9 mouse cellular contexts compared by ENCODE assay signal in the genomic region with DNA sequence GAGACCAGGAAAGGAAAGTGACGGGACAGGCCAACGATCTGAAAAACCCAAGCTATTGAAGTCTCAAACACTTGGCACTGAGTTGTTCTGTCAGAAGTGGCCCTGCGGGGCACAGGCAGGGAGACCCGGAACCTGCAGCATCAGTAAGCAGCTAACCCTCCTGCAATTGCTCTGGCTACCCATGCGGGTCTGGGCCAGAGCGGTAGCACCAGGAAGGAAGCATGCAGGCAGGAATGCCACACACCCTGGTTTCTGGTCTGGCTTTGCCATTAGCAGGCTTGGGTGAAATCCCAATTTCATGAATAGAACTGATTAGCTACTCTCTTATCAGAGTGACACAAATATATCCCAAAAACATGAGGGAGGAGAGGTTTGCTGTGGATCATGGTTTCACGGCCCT. TPM values are rescaled to one million over a fixed set of nuclear protein-coding genes. Genes with fewer than 3 reads are reported as not detected.
DNase-seq lines count a peak whose midpoint lies in the region; ATAC-seq and TF ChIP-seq lines count a peak whose summit lies in the region.
"Had no signal": no experiment of that assay in that cellular context is flagged by ENCODE, and none has a peak within 500 bp of the region (broad histone marks: within the 10 kb centered on the region; RNA-seq: fewer than 3 reads in every experiment).

No protein-coding gene starts in this region.

- 0 out of 2 replicates have a peak, but pooled peaks cover 4% of the 10 kb centered on the region for H3K4me1 ChIP-seq in lung, embryonic 16.5 days (replicated peaks; ENCODE audit: control insufficient read depth, insufficient read depth, low read length)
- H3K4me1 ChIP-seq in lung, postnatal 0 days (ENCODE audit: insufficient read depth, low read depth, low read length), result no peaks in the 10 kb centered on the region
- H3K4me1 ChIP-seq in heart, embryonic 12.5 days (replicated peaks), result peaks cover 16% of the 10 kb centered on the region
- H3K4me1 ChIP-seq in liver, postnatal 0 days (ENCODE audit: insufficient read depth), result peaks cover 14% of the 10 kb centered on the region

- H3K27ac ChIP-seq in lung, embryonic 16.5 days (ENCODE audit: low read length), result no peak overlapping the region
- no peak overlapping the region for H3K27ac ChIP-seq in lung, postnatal 0 days (ENCODE audit: low read length)
- peak overlapping the region; percentile 2; the same call in 1 of the 2 replicates for H3K27ac ChIP-seq in heart, embryonic 12.5 days (ENCODE audit: poor library complexity, severe bottlenecking)
- peak overlapping the region; percentile 34 for H3K27ac ChIP-seq in liver, postnatal 0 days (ENCODE audit: low read depth)
- H3K27ac ChIP-seq: left cerebral cortex, adult 2 months had no signal

- TF ChIP-seq CTCF in lung, postnatal 0 days (IDR thresholded peaks at IDR 0.05), result no peak
- TF ChIP-seq CTCF in liver, postnatal 0 days (IDR thresholded peaks at IDR 0.05; ENCODE audit: low read depth), result no peak

- WGBS in lung, embryonic 16.5 days, result 57% methylated on average over 7 of the region's 7 CpGs
- 49% methylated on average over 7 of the region's 7 CpGs for WGBS in lung, postnatal 0 days
- WGBS in heart, embryonic 12.5 days, result 46% methylated on average over 7 of the region's 7 CpGs
- 54% methylated on average over 7 of the region's 7 CpGs for whole genome bisulfite sequencing in liver, postnatal 0 days (ENCODE audit: insufficient replicate concordance)

- no peak for ATAC-seq in CD4-positive, CD25-positive, alpha-beta regulatory T cell, adult 4 months
- 0 out of 2 replicates have a peak, but pooled peaks have one; percentile 20 for ATAC-seq in lung, embryonic 16.5 days (ENCODE audit: low read depth)
- ATAC-seq in lung, postnatal 0 days, result no peak
- peak; percentile 20; the same call in 1 of the 2 replicates for ATAC-seq in heart, embryonic 12.5 days (ENCODE audit: insufficient number of reproducible peaks, low FRiP score)
- ATAC-seq in liver, postnatal 0 days, result no peak

- H3K9me3 ChIP-seq in lung, embryonic 16.5 days (ENCODE audit: control insufficient read depth, low read length), result no peaks in the 10 kb centered on the region
- no peaks in the 10 kb centered on the region for H3K9me3 ChIP-seq in lung, postnatal 0 days (ENCODE audit: low read length)
- no peaks in the 10 kb centered on the region for H3K9me3 ChIP-seq in heart, embryonic 12.5 days (replicated peaks)
- no peaks in the 10 kb centered on the region for H3K9me3 ChIP-seq in liver, postnatal 0 days (ENCODE audit: low read length)

- TF ChIP-seq EP300 in lung, postnatal 0 days (IDR thresholded peaks at IDR 0.05), result no peak
- TF ChIP-seq EP300 in liver, postnatal 0 days (IDR thresholded peaks at IDR 0.05; ENCODE audit: low read depth), result no peak

- H3K9ac ChIP-seq in lung, embryonic 16.5 days (ENCODE audit: low read length), result no peak overlapping the region
- H3K9ac ChIP-seq in lung, postnatal 0 days (replicated peaks; ENCODE audit: low read depth), result no peak overlapping the region
- H3K9ac ChIP-seq in heart, embryonic 12.5 days, result 0 out of 2 replicates have a peak overlapping the region, but pooled peaks have one; percentile 22
- H3K9ac ChIP-seq in liver, postnatal 0 days (replicated peaks), result no peak overlapping the region

- no peaks in the 10 kb centered on the region for H3K27me3 ChIP-seq in lung, embryonic 16.5 days (ENCODE audit: control insufficient read depth, insufficient read depth, low read depth, low read length)
- H3K27me3 ChIP-seq in lung, postnatal 0 days (replicated peaks; ENCODE audit: insufficient read depth, low read length), result no peaks in the 10 kb centered on the region
- no peaks in the 10 kb centered on the region for H3K27me3 ChIP-seq in heart, embryonic 12.5 days (replicated peaks)
- no peaks in the 10 kb centered on the region for H3K27me3 ChIP-seq in liver, postnatal 0 days (ENCODE audit: insufficient read depth, low read length)

- peak; percentile 23 for DNase-seq in CD4-positive, CD25-positive, alpha-beta regulatory T cell, adult 2 months (ENCODE audit: low read depth, low spot score)
- no peak for DNase-seq in lung, postnatal 0 days (ENCODE audit: low spot score)
- no peak for DNase-seq in liver, postnatal 0 days
- no peak for DNase-seq in left cerebral cortex, adult 9 months (ENCODE audit: low spot score in 2 of 2)
- DNase-seq in gastrocnemius, adult 8-10 months (ENCODE audit: low spot score in 2 of 2), result no peak

- H3K4me2 ChIP-seq in lung, embryonic 16.5 days (ENCODE audit: low read depth, low read length), result no peak overlapping the region
- no peak overlapping the region for H3K4me2 ChIP-seq in lung, postnatal 0 days (replicated peaks; ENCODE audit: low read depth, low read length)
- H3K4me2 ChIP-seq in heart, embryonic 12.5 days, result peak overlapping the region; percentile 53; the same call in 1 of the 2 replicates
- H3K4me2 ChIP-seq in liver, postnatal 0 days (ENCODE audit: low read depth, low read length), result peak overlapping the region; percentile 69

- H3K36me3 ChIP-seq in lung, embryonic 16.5 days (ENCODE audit: control insufficient read depth, insufficient read depth, low read length), result peaks cover 15% of the 10 kb centered on the region
- peaks cover 13% of the 10 kb centered on the region for H3K36me3 ChIP-seq in lung, postnatal 0 days (ENCODE audit: insufficient read depth, low read length)
- peaks cover 29% of the 10 kb centered on the region for H3K36me3 ChIP-seq in heart, embryonic 12.5 days
- peaks cover 15% of the 10 kb centered on the region for H3K36me3 ChIP-seq in liver, postnatal 0 days (replicated peaks; ENCODE audit: insufficient read depth, low read length)

- no peak overlapping the region for H3K4me3 ChIP-seq in lung, embryonic 16.5 days (ENCODE audit: low read length)
- H3K4me3 ChIP-seq in lung, postnatal 0 days (ENCODE audit: low read depth, low read length), result no peak overlapping the region
- H3K4me3 ChIP-seq in heart, embryonic 12.5 days, result no peak overlapping the region
- H3K4me3 ChIP-seq in liver, postnatal 0 days (ENCODE audit: low read depth, low read length), result no peak overlapping the region
- H3K4me3 ChIP-seq: left cerebral cortex, adult 2 months had no signal

RNA-seq across cellular contexts. Expression of a gene that starts 30.5 kb away (rescaled TPM):
- polyA plus RNA-seq in CD4-positive, CD25-positive, alpha-beta regulatory T cell, adult 4 months (2017; shearing (Covaris generic)), result 10 to 100 TPM; 20.3 to 29.3 TPM
- polyA plus RNA-seq in lung, embryonic 16.5 days (2015; fragmentation: Nextera tagmentation; extraction: Ambion mirVana), result 173 and 176 TPM in 2 replicates
- polyA plus RNA-seq in lung, postnatal 0 days (2015; fragmentation: Nextera tagmentation; extraction: Ambion mirVana), result 357 and 645 TPM in 2 replicates
- 9.3 and 11.6 TPM in 2 replicates for polyA plus RNA-seq in heart, embryonic 12.5 days (2016; fragmentation: Nextera tagmentation; extraction: Ambion mirVana)
- polyA plus RNA-seq in liver, postnatal 0 days (2015; fragmentation: Nextera tagmentation; extraction: Ambion mirVana), result 98.4 and 102 TPM in 2 replicates
- total RNA-seq in gastrocnemius, adult 8-10 months (2022), result 10 to 100 TPM; 40.3 to 72.6 (median 66.7) TPM

RNA-seq across cellular contexts. Expression of a gene that starts 58.6 kb away (rescaled TPM):
- 10 to 100 TPM; 53.6 to 54.4 TPM for polyA plus RNA-seq in CD4-positive, CD25-positive, alpha-beta regulatory T cell, adult 4 months (2017; shearing (Covaris generic))
- 35.8 and 41.2 TPM in 2 replicates for polyA plus RNA-seq in lung, embryonic 16.5 days (2015; fragmentation: Nextera tagmentation; extraction: Ambion mirVana)
- 23.5 and 24.0 TPM in 2 replicates for polyA plus RNA-seq in lung, postnatal 0 days (2015; fragmentation: Nextera tagmentation; extraction: Ambion mirVana)
- 23.1 and 23.8 TPM in 2 replicates for polyA plus RNA-seq in heart, embryonic 12.5 days (2016; fragmentation: Nextera tagmentation; extraction: Ambion mirVana)
- polyA plus RNA-seq in liver, postnatal 0 days (2015; fragmentation: Nextera tagmentation; extraction: Ambion mirVana), result 17.5 and 17.6 TPM in 2 replicates
- total RNA-seq in gastrocnemius, adult 8-10 months (2022), result 10 to 100 TPM; 22.9 to 28.9 (median 25.4) TPM

Comparison
In these comparisons a context has a peak if more than half of its experiments do, and no peak if none do; other contexts are left out.
1. ATAC-seq: peak in lung, embryonic 16.5 days (single experiment) and heart, embryonic 12.5 days (single experiment); none in CD4-positive, CD25-positive, alpha-beta regulatory T cell, adult 4 months (single experiment), lung, postnatal 0 days (single experiment) and liver, postnatal 0 days (single experiment).
2. H3K27ac ChIP-seq: peak in heart, embryonic 12.5 days (single experiment) and liver, postnatal 0 days (single experiment); none in lung, embryonic 16.5 days (single experiment) and lung, postnatal 0 days (single experiment).
3. H3K4me2 ChIP-seq: peak in heart, embryonic 12.5 days (single experiment) and liver, postnatal 0 days (single experiment); none in lung, embryonic 16.5 days (single experiment) and lung, postnatal 0 days (single experiment).